Mouse (Mus musculus) forebrain, embryonic 15.5 days (tissue): Measurements from ENCODE around the gene Lrmda. TPM values are rescaled to one million over a fixed set of nuclear protein-coding genes. Genes with fewer than 3 reads are reported as not detected.

Experiments used
- ATAC-seq: fragments of 200-750 bp; cut with Nextera tagmentation; replicated peaks from 2 replicates; pipeline ENCODE4 v1.8.0; 2017; ENCODE audit warnings: mild to moderate bottlenecking, moderate TSS enrichment, moderate library complexity
- H3K27ac ChIP-seq: fragments of 300-500 bp; sonication (generic); replicated peaks from 2 replicates; pipeline ENCODE4 v1.5.1; 2015; ENCODE audit warnings: mild to moderate bottlenecking, inconsistent platforms
- H3K27me3 ChIP-seq: fragments of 300-500 bp; sonication (generic); 2 replicates; pipeline ENCODE4 v1.6.1; 2015; ENCODE audit warnings: inconsistent platforms
- H3K36me3 ChIP-seq: fragments of 300-500 bp; sonication (generic); 2 replicates; pipeline ENCODE4 v1.6.1; 2015; ENCODE audit warnings: mild to moderate bottlenecking, inconsistent platforms
- H3K4me1 ChIP-seq: fragments of 300-500 bp; sonication (generic); 2 replicates; pipeline ENCODE4 v1.6.1; 2015; ENCODE audit warnings: inconsistent platforms
- H3K4me2 ChIP-seq: fragments of 300-500 bp; sonication (generic); replicated peaks from 2 replicates; pipeline ENCODE4 v1.6.1; 2015; ENCODE audit warnings: mild to moderate bottlenecking, inconsistent platforms
- H3K4me3 ChIP-seq: fragments of 300-500 bp; sonication (generic); 2 replicates; pipeline ENCODE4 v1.5.1; 2015; ENCODE audit warnings: mild to moderate bottlenecking, inconsistent platforms
- H3K9ac ChIP-seq: fragments of 300-500 bp; sonication (generic); replicated peaks from 2 replicates; pipeline ENCODE4 v1.6.1; 2015; ENCODE audit warnings: mild to moderate bottlenecking, inconsistent platforms
- H3K9me3 ChIP-seq: fragments of 300-500 bp; sonication (generic); 2 replicates; pipeline ENCODE4 v1.6.1; 2016; ENCODE audit warnings: inconsistent platforms
- WGBS: fragments of 180-500 bp; shearing (Covaris S2); methylation state at CpG from one replicate; pipeline ENCODE4 v1.1.7; 2015; ENCODE audit warnings: mixed read lengths; 5-methylcytosine and 5-hydroxymethylcytosine counted together
- polyA plus RNA-seq: library from polyadenylated mRNA; unstranded; fragments of >200 nt; fragmentation: Nextera tagmentation; extraction: Ambion mirVana; gene quantifications from 2 replicates; pipeline ENCODE4 v1.2.1, GENCODE M21; 2015

The Lrmda gene
- polyA plus RNA-seq, 1 experiment from 2014 or later: 0.15 TPM

DNA sequence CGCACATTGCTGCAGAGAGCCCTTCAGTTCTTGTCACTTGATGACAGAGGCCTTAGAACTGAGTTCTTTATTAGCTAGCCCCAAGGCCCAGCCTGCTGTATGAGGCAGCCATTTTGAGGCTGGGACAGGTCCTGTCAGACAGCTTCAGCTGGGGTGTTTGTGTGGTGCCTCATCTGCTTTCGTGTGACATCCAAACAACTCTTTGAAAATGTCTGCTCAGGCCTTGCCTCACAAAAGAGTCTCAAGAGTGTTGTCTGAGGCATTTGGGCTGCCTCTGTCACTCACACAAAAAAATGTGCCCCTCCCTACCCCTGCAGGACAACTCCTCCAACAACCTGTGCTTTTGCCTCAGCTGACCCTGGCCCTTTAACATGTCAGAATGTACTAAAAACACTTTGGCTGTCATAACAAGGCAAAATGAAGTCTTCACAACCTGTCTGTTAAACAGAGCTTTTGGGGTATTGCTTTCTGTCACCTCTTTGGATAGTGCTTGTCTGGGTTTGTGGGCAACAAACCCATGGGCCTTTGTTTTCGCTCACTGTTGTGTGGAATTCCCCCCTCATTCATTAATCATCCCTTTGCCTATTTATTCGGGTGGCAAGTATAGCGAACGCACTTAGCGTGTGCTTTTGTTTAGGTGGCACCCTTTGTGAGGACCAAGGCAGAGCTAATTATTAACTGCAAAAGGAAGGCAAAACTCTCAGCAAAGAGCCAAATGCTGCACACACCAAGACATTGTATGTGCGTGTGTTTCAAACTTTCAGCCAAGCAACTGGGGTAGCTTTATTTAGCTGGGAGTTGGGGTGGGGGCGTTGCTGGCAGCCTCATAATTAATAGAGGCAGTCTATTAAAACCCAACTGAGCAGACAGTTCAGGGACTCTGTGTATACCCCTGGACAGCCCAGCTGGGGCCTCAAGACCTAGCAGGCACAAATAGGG lies 660.5 kb downstream of the Lrmda start:
- peak overlapping the region; percentile 37; the same call in 1 of the 2 replicates for H3K27ac ChIP-seq
- WGBS: 10% methylated on average over 9 of the region's 9 CpGs

DNA sequence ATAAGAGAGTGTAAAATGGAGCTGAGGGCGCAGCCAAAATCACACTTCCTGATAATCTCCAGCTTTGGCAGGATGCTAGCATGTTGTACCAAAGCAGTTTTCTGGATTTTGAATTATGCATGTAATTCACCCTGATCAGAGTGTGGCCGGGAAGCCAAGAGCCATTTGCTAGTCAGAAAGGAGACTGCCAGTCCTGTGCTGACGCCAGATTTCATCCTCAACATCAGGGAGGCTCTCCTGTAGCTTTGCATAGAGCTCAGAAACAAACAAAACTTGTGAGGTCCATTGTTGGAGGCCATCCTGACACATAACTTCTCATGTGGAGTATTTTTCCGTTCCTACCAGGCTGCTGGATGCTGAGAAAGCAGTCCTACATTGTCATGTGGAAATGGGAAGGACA lies 667.4 kb downstream of the Lrmda start:
- Histone ChIP-seq H3K4me2 (no peak overlapping the region), H3K9ac (no peak overlapping the region), H3K36me3 (no peaks in the 10 kb centered on the region), H3K27ac (no peak overlapping the region), H3K27me3 (peaks cover 8% of the 10 kb centered on the region; the same call in 1 of the 2 replicates), H3K4me3 (no peak overlapping the region), H3K4me1 (no peaks in the 10 kb centered on the region), H3K9me3 (no peaks in the 10 kb centered on the region)
- no peak for ATAC-seq
- 59% methylated on average over 4 of the region's 4 CpGs for WGBS

More for the DNA sequence above, 660.5 kb downstream of the Lrmda start:
- Histone ChIP-seq H3K4me1 (peaks cover 21% of the 10 kb centered on the region), H3K27me3 (peaks cover 21% of the 10 kb centered on the region; the same call in 1 of the 2 replicates), H3K4me2 (no peak overlapping the region), H3K9ac (no peak overlapping the region), H3K36me3 (no peaks in the 10 kb centered on the region), H3K9me3 (no peaks in the 10 kb centered on the region), H3K4me3 (no peak overlapping the region)
- ATAC-seq: peak; percentile 90

DNA sequence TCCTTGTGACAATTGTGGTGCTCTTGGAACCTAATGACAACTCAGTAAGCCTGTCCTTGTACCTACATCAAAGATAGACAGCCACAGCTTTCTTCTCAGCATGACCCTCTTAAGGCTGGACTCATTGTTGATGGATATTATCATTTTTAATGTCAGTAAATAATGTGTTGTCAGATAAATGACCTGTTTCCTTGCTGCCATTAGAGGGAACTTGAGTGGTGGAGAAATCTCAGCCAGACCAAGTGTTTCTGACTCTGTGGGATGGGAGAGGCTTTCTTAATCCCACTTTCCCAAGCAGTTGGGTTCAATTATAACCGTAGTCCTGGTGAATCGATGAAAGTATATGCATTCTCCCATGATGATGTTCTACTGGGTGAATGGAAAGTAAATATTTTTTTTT lies 668.9 kb downstream of the Lrmda start:
- no peak for ATAC-seq
- 91% methylated on average over 2 of the region's 2 CpGs for WGBS
- no peaks in the 10 kb centered on the region for H3K36me3 ChIP-seq

DNA sequence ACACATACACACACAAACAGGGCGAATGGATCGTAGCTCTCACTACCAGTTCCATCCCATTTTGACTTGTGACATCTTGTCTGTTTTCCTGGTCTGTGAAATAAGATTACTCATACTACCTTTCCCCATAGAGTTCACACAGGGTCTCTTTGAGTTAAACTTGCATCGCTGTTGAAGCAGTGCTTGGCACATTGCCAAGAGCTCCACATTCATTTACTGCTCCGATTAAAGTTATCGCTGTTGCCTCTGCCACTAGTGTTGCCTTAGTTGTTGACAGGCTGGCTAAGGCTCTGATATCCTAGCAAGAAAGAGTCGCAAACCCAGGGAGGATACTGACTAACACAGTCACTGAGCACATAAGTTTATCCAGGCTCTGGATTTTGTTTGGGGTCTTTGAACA lies 675.9 kb downstream of the Lrmda start:
- ATAC-seq: peak; percentile 35; the same call in 1 of the 2 replicates
- Histone ChIP-seq H3K36me3 (no peaks in the 10 kb centered on the region), H3K9me3 (no peaks in the 10 kb centered on the region), H3K27me3 (peaks cover 14% of the 10 kb centered on the region; the same call in 1 of the 2 replicates), H3K4me3 (no peak overlapping the region), H3K4me1 (peaks cover 10% of the 10 kb centered on the region), H3K4me2 (no peak overlapping the region), H3K27ac (no peak overlapping the region), H3K9ac (no peak overlapping the region)
- WGBS: 32% methylated on average over 6 of the region's 6 CpGs

More for the DNA sequence above, 668.9 kb downstream of the Lrmda start:
- Histone ChIP-seq H3K4me3 (no peak overlapping the region), H3K4me1 (no peaks in the 10 kb centered on the region), H3K9ac (no peak overlapping the region), H3K27ac (no peak overlapping the region), H3K9me3 (no peaks in the 10 kb centered on the region), H3K4me2 (no peak overlapping the region), H3K27me3 (peaks cover 11% of the 10 kb centered on the region; the same call in 1 of the 2 replicates)

DNA sequence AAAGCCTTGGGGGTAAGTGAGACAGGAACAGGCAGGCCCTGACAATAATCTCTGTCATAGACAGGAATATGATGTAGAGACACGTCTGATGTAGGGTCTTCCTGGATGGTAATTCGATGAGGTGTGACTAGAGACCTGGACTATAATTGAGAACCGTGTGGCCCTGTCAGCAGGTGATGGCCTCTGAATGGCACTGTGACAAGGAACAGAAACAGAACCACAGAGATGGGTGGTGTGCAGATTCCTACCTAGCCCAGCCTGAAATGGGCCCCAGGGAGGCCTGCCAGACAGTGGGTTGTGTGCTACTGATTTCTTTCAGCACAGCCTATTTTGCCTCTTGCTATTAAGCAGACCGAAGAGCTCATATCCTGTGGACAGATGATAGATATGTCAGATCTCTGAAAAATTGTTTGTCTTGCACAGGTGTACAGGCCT lies 676.4 kb downstream of the Lrmda start:
- Histone ChIP-seq H3K4me3 (no peak overlapping the region), H3K4me1 (peaks cover 10% of the 10 kb centered on the region), H3K9me3 (no peaks in the 10 kb centered on the region), H3K4me2 (no peak overlapping the region), H3K9ac (no peak overlapping the region), H3K27me3 (peaks cover 13% of the 10 kb centered on the region; the same call in 1 of the 2 replicates), H3K27ac (no peak overlapping the region), H3K36me3 (no peaks in the 10 kb centered on the region)
- WGBS: 69% methylated on average over 4 of the region's 4 CpGs
- no peak for ATAC-seq

DNA sequence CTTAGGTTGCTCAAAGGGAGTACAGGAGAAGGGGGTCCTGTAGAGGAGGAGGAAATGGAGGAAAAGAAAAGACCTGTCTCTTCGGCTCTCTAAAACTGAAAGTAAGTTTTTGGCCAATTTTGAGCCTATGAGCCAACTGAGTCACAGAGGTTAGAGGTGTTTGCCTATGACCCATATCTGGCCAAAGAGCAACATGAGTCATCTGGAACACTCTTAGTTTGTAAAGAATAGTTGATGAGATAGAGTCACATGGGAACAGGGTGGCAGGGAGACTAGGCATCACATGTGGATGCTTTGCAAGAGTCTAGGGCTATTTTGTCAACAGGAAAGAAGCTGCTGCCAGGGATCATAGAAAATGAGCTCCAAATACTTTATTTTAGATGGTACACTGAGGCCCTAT lies 680.7 kb downstream of the Lrmda start:
- Histone ChIP-seq H3K4me2 (no peak overlapping the region), H3K9me3 (no peaks in the 10 kb centered on the region), H3K4me3 (no peak overlapping the region), H3K9ac (no peak overlapping the region), H3K4me1 (peaks cover 10% of the 10 kb centered on the region), H3K27me3 (peaks cover 6% of the 10 kb centered on the region; the same call in 1 of the 2 replicates), H3K36me3 (no peaks in the 10 kb centered on the region), H3K27ac (no peak overlapping the region)
- WGBS: 94% methylated on average over 1 of the region's 1 CpGs
- ATAC-seq: no peak

DNA sequence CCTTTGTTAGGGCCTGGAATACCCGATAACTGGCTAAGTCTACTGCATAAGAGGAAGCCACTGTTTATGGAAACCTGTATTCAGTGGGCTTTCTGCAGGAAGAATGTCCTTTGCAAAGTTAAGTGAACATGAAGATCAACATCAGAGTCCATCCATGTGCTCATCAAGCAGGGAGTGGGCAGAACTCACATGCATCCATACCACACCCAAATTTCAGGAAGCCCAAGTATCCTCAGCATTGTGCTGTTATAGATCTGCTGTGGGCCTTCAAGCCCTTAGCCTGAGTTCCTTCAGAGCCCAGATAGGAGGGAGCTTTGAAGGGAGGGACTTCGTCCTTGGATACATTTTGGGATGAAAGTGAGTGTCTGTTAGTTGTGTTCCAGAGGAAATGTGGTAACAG lies 681.2 kb downstream of the Lrmda start:
- H3K27ac ChIP-seq: no peak overlapping the region
- no peaks in the 10 kb centered on the region for H3K36me3 ChIP-seq
- no peak for ATAC-seq
- peaks cover 11% of the 10 kb centered on the region; the same call in 1 of the 2 replicates for H3K27me3 ChIP-seq
- peaks cover 7% of the 10 kb centered on the region for H3K4me1 ChIP-seq
- no peak overlapping the region for H3K9ac ChIP-seq
- H3K4me3 ChIP-seq: no peak overlapping the region
- no peaks in the 10 kb centered on the region for H3K9me3 ChIP-seq
- H3K4me2 ChIP-seq: no peak overlapping the region
- 95% methylated on average over 2 of the region's 2 CpGs for WGBS

DNA sequence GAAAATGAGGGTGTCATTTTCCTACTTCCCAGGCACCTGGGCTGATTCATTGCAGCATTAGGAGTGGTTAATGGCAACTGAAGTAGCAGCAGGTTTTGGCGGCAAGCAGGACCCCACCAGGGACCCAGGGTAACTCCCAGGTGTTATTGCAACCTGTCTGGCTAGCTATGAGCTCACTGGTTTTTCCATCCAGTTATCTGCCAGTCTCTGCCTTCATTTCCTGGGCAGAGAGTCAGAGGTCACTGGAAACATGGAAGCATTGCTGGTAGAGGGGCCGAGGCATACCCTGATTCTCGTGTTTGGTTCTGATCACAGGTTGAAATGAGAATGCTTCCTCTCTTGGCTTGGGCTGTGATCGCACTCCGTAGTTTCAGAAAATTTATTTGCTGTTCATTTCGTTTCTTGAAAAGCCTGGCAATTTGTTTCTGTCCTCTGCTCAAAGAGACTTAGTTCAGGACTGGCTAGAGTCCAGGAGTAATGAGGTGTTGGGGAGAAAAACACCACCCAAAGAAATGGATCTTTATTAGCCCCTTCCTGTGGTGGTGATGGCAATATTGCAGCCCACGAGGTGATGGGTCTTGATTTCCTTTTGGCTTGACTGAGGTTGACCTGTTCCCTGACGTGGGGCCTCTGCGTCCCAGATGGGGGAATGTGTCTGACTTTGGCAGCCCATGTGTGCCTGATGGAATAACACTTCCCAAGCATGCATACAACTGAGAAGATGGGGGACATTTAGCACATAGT lies 688.6 kb downstream of the Lrmda start:
- no peak overlapping the region for H3K9ac ChIP-seq
- no peaks in the 10 kb centered on the region for H3K36me3 ChIP-seq
- H3K4me3 ChIP-seq: no peak overlapping the region
- no peaks in the 10 kb centered on the region for H3K9me3 ChIP-seq
- no peak overlapping the region for H3K27ac ChIP-seq
- no peak overlapping the region for H3K4me2 ChIP-seq
- H3K4me1 ChIP-seq: peaks cover 13% of the 10 kb centered on the region; the same call in 1 of the 2 replicates
- WGBS: 72% methylated on average over 9 of the region's 9 CpGs
- peaks cover 25% of the 10 kb centered on the region; the same call in 1 of the 2 replicates for H3K27me3 ChIP-seq
- no peak for ATAC-seq

DNA sequence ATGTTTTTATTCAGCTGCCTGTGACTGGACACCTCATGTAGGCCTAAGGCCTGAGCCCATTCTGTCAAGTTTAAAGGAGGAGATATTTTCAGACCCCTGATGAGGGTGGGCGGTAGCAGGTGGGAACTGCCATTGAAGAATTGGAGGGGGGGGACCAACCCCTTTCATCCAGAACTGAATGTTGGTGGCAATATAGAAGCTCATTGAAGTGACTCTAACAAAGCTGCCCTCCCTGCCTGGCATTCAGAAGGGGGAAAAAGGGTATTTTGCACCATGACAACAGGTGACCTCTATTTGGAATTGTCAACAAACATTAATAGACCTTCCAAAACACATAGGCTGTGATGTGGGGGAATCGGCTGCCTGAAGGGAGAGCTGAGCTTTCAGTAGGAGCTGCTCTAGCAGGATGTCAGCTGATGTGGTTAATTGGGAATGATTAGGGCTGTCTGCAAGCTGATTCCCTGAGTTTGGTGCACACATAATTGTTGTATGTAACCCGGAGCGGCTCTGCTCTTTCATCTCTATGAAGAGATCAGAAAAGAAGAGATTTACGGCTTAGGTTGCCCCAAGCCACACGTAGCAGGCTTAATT lies 690.7 kb downstream of the Lrmda start:
- ATAC-seq: peak; percentile 58
- no peak overlapping the region for H3K4me2 ChIP-seq
- no peaks in the 10 kb centered on the region for H3K36me3 ChIP-seq
- H3K27me3 ChIP-seq: peaks cover 26% of the 10 kb centered on the region
- no peak overlapping the region for H3K27ac ChIP-seq
- H3K4me3 ChIP-seq: no peak overlapping the region
- H3K4me1 ChIP-seq: peaks cover 13% of the 10 kb centered on the region; the same call in 1 of the 2 replicates
- H3K9ac ChIP-seq: no peak overlapping the region
- no peaks in the 10 kb centered on the region for H3K9me3 ChIP-seq
- 6% methylated on average over 6 of the region's 6 CpGs for WGBS

DNA sequence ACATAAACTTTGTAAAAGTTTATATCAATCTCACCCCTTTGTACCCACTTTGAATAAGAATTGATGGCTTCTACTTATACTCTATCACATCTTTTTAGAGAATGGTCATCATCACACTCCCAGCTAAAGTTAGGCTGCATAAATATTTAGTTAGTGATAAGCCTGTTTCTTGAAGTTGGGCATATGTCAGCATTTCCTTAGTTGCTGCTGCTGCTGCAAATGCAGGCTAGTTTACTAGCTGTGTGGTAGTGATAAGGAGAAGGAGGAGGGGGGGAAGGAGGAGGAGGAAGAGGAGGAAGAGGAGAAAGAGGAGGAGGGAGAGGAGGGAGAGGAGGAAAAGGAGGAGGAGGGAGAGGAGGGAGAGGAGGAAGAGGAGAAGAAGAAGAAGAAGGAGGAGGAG lies 692.9 kb downstream of the Lrmda start:
- Histone ChIP-seq H3K4me1 (peaks cover 13% of the 10 kb centered on the region; the same call in 1 of the 2 replicates), H3K9ac (no peak overlapping the region), H3K27me3 (peaks cover 16% of the 10 kb centered on the region), H3K36me3 (no peaks in the 10 kb centered on the region), H3K9me3 (no peaks in the 10 kb centered on the region), H3K27ac (no peak overlapping the region), H3K4me3 (no peak overlapping the region), H3K4me2 (no peak overlapping the region)
- no peak for ATAC-seq

DNA sequence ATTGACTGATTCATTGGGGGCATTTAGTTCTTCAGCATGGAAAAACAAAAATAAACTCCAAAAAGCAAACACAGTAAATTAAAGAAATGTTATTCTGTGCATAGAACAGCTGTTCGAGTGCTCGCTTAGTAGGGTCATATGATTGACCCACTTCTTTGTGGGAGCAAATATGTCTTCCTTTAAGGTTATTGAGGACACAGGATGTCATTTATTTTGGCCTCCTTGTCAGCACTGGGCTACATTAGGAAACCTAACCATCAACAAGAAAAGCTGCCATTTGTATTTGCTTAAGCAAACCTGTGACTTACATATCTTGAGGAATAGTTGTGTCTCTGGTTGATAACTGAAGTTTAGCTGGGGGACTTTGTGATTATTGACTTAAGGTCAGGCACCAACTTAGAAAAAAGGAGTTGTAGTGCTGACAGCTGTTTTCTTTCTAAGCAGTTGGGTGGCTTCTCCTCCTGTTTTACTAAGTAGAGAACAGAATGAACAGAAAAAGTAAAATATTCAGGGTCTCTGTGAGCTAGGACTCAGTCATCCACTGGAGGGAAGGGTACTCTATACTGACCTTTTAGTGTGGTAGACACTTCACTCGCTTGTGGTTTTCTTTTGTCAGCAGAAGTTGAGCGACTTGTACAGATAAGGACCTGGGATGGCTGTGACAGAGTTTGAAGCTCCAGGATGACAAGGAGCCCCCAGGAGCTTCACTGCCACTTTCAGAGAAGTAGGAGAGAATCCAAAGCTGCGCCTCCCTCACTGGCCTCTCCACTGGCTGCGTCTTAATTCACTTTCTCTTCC lies 696.3 kb downstream of the Lrmda start:
- Histone ChIP-seq H3K9me3 (no peaks in the 10 kb centered on the region), H3K27ac (no peak overlapping the region), H3K4me2 (no peak overlapping the region), H3K4me3 (no peak overlapping the region), H3K27me3 (peaks cover 29% of the 10 kb centered on the region), H3K36me3 (no peaks in the 10 kb centered on the region), H3K9ac (no peak overlapping the region), H3K4me1 (peaks cover 3% of the 10 kb centered on the region; the same call in 1 of the 2 replicates)
- no peak for ATAC-seq
- WGBS: 87% methylated on average over 6 of the region's 6 CpGs
